Mouse (Mus musculus): ENCODE data around the gene Pex3. TPM values are rescaled to one million over a fixed set of nuclear protein-coding genes. Genes with fewer than 3 reads are reported as not detected.

The Pex3 gene
- polyA plus RNA-seq, 1 experiment from 2014 or later = 27.0 TPM

DNA sequence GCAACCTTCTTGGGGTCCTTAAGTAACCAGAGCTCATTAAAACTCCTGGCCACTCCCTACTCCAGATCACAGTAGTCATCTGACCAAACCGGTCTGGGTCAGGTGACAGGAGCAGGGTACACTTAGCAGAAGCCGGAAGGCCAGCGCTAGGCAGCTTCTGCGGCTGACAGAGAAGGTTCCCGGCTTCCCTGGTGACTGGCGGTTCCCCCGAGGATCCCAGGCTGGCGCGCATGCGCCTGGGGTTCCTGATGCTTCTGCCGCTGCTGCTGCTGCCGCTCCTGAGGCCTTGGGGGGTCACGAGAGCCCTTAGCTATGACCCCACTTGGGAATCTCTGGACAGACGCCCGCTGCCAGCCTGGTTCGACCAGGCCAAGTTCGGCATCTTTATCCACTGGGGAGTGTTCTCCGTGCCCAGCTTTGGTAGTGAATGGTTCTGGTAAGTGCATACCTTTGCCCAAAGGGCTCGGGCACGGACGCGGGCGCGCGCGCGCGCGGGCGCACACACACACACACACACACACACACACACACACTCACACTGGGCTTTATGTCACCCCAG is 51.9 kb downstream of the Pex3 start:
- peak overlapping the region; percentile 54 for H3K4me3 ChIP-seq (ENCODE audit: low read depth, low read length)
- H3K9me3 ChIP-seq (ENCODE audit: control insufficient read depth, low read length) = no peaks in the 10 kb centered on the region
- H3K9ac ChIP-seq (ENCODE audit: low read length) = peak overlapping the region; percentile 69
- H3K4me2 ChIP-seq = peak overlapping the region; percentile 86
- no peaks in the 10 kb centered on the region for H3K36me3 ChIP-seq (ENCODE audit: control insufficient read depth, insufficient read depth, low read length)
- 0% methylated on average over 20 of the region's 30 CpGs for WGBS
- DNase-seq (ENCODE audit: low spot score, missing footprints) = peak; percentile 99
- no peak overlapping the region for H3K27ac ChIP-seq (ENCODE audit: low read depth, low read length)
- peak; percentile 94 for ATAC-seq (ENCODE audit: low FRiP score)
- H3K27me3 ChIP-seq (ENCODE audit: control insufficient read depth, insufficient read depth, low read length) = no peaks in the 10 kb centered on the region
- 0 out of 2 replicates have a peak, but pooled peaks cover 5% of the 10 kb centered on the region for H3K4me1 ChIP-seq (ENCODE audit: control insufficient read depth, insufficient read depth, low read length)

DNA sequence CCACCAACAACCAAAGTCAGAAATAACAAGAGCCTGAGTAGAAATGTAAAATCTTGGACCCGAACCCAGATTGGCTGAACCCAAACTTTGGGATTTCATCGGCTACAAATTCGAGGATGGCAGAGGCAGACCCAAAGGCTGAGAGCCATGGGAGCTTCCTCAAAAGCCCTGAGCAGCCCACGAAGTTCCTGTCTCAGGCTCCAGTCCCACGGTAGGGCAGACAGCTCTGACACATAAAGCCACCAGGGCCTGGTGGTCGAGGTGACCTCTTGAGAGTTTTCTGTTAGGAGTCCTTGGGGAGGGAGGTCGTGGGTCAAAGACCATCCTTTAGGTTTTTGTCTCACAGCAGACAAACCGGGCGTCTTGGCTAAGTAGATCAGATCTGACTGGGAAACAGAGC is 52.5 kb downstream of the Pex3 start:
- H3K27me3 ChIP-seq (ENCODE audit: control insufficient read depth, insufficient read depth, low read length) = no peaks in the 10 kb centered on the region
- no peak overlapping the region; the same call in 1 of the 2 replicates for H3K4me3 ChIP-seq (ENCODE audit: low read depth, low read length)
- WGBS = 43% methylated on average over 9 of the region's 9 CpGs
- H3K27ac ChIP-seq (ENCODE audit: low read depth, low read length) = no peak overlapping the region
- no peaks in the 10 kb centered on the region for H3K9me3 ChIP-seq (ENCODE audit: control insufficient read depth, low read length)
- 0 out of 2 replicates have a peak, but pooled peaks cover 5% of the 10 kb centered on the region for H3K4me1 ChIP-seq (ENCODE audit: control insufficient read depth, insufficient read depth, low read length)
- peak overlapping the region; percentile 86 for H3K4me2 ChIP-seq
- DNase-seq (ENCODE audit: low spot score, missing footprints) (peak; percentile 84), ATAC-seq (ENCODE audit: low FRiP score) (peak; percentile 16)
- H3K9ac ChIP-seq (ENCODE audit: low read length) = peak overlapping the region; percentile 69; the same call in 1 of the 2 replicates
- no peaks in the 10 kb centered on the region for H3K36me3 ChIP-seq (ENCODE audit: control insufficient read depth, insufficient read depth, low read length)

GRCm38 (mm10) chr10:13499331-13499730 is 53.6 kb downstream of the Pex3 start, which contains the start of gene Fuca2:
Fuca2 (plus strand) TSS chr10:13499540.
- H3K27ac ChIP-seq (ENCODE audit: low read depth, low read length) = no peak within 1 kb of the TSS
- H3K27me3 ChIP-seq (ENCODE audit: control insufficient read depth, insufficient read depth, low read length) = no peaks in the 10 kb centered on the region
- H3K9me3 ChIP-seq (ENCODE audit: control insufficient read depth, low read length) = no peaks in the 10 kb centered on the region
- H3K4me2 ChIP-seq = no peak within 1 kb of the TSS
- H3K4me1 ChIP-seq (ENCODE audit: control insufficient read depth, insufficient read depth, low read length) = 0 out of 2 replicates have a peak, but pooled peaks cover 5% of the 10 kb centered on the region
- no peak for ATAC-seq (ENCODE audit: low FRiP score)
- H3K36me3 ChIP-seq (ENCODE audit: control insufficient read depth, insufficient read depth, low read length) = no peaks in the 10 kb centered on the region
- H3K9ac ChIP-seq (ENCODE audit: low read length) = no peak within 1 kb of the TSS
- WGBS = 80% methylated on average over 2 of the region's 2 CpGs
- DNase-seq (ENCODE audit: low spot score, missing footprints) = no peak
- no peak within 1 kb of the TSS for H3K4me3 ChIP-seq (ENCODE audit: low read depth, low read length)

DNA sequence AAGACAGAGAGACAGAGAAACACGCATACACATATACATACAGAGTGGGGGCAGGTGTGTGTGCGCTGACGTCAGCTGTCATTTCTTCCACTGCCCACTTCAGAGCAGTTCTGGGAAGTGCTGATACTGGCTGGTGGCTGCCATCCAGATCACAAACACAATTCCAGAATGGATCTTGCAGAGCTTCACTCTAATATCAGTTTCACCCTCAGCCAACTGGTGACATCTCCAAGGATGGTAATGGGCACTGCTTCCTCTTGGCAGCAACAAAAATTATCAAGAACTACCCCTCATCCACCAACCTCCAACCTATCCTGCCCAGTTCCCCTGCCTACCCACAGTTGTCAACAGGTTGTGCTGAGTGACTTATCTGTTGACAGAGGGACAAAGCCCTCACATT is 56.6 kb downstream of the Pex3 start:
- Histone ChIP-seq H3K9me3 (ENCODE audit: control insufficient read depth, low read length) (no peaks in the 10 kb centered on the region), H3K4me3 (ENCODE audit: low read depth, low read length) (no peak overlapping the region), H3K9ac (ENCODE audit: low read length) (no peak overlapping the region), H3K27me3 (ENCODE audit: control insufficient read depth, insufficient read depth, low read length) (no peaks in the 10 kb centered on the region), H3K4me2 (no peak overlapping the region), H3K36me3 (ENCODE audit: control insufficient read depth, insufficient read depth, low read length) (no peaks in the 10 kb centered on the region), H3K4me1 (ENCODE audit: control insufficient read depth, insufficient read depth, low read length) (0 out of 2 replicates have a peak, but pooled peaks cover 5% of the 10 kb centered on the region), H3K27ac (ENCODE audit: low read depth, low read length) (no peak overlapping the region)
- WGBS = 92% methylated on average over 3 of the region's 3 CpGs
- DNase-seq (ENCODE audit: low spot score, missing footprints) = no peak
- ATAC-seq (ENCODE audit: low FRiP score) = no peak

- no peak for ATAC-seq (ENCODE audit: low FRiP score)
- no peaks in the 10 kb centered on the region for H3K27me3 ChIP-seq (ENCODE audit: control insufficient read depth, insufficient read depth, low read length)
- no peaks in the 10 kb centered on the region for H3K36me3 ChIP-seq (ENCODE audit: control insufficient read depth, insufficient read depth, low read length)
- no peak overlapping the region for H3K27ac ChIP-seq (ENCODE audit: low read depth, low read length)
- H3K4me1 ChIP-seq (ENCODE audit: control insufficient read depth, insufficient read depth, low read length) = no peaks in the 10 kb centered on the region
- no peaks in the 10 kb centered on the region for H3K9me3 ChIP-seq (ENCODE audit: control insufficient read depth, low read length)
- 88% methylated on average over 9 of the region's 9 CpGs for WGBS
- no peak overlapping the region for H3K4me3 ChIP-seq (ENCODE audit: low read depth, low read length)
- DNase-seq (ENCODE audit: low spot score, missing footprints) = no peak
- H3K4me2 ChIP-seq = no peak overlapping the region
- H3K9ac ChIP-seq (ENCODE audit: low read length) = no peak overlapping the region
Observed at GRCm38 (mm10) chr10:13493978-13494686, 58.8 kb downstream of the Pex3 start.

DNA sequence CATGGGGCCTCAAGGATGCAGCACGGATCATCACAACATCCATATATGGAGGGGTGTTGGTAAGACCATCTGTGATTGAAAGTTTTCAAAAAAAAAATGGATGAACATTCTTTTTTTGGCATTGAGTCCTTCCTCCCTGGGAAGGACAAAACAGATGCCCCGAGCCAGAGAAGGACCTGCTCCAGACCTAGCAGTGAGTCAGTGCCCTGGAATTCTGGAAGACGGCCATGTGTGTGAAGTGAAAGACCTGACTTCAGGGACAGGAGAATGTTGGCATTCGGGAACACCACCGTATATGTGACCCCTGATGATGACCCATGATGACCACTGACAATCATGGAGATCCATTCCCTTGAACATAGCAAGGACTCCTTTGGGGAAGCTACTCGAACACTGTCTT is 63.3 kb downstream of the Pex3 start:
- H3K4me2 ChIP-seq = no peak overlapping the region

GRCm38 (mm10) chr10:13485958-13486357 is 67.0 kb downstream of the Pex3 start:
- no peak overlapping the region for H3K4me2 ChIP-seq
- H3K27ac ChIP-seq (ENCODE audit: low read depth, low read length) = no peak overlapping the region
- H3K9me3 ChIP-seq (ENCODE audit: control insufficient read depth, low read length) = no peaks in the 10 kb centered on the region
- no peaks in the 10 kb centered on the region for H3K27me3 ChIP-seq (ENCODE audit: control insufficient read depth, insufficient read depth, low read length)
- WGBS = 74% methylated on average over 4 of the region's 4 CpGs
- DNase-seq (ENCODE audit: low spot score, missing footprints) (no peak), ATAC-seq (ENCODE audit: low FRiP score) (no peak)
- H3K4me1 ChIP-seq (ENCODE audit: control insufficient read depth, insufficient read depth, low read length) = no peaks in the 10 kb centered on the region
- no peak overlapping the region for H3K4me3 ChIP-seq (ENCODE audit: low read depth, low read length)
- H3K36me3 ChIP-seq (ENCODE audit: control insufficient read depth, insufficient read depth, low read length) = no peaks in the 10 kb centered on the region
- no peak overlapping the region for H3K9ac ChIP-seq (ENCODE audit: low read length)

More for the DNA sequence above, 63.3 kb downstream of the Pex3 start:
- Histone ChIP-seq H3K4me1 (ENCODE audit: control insufficient read depth, insufficient read depth, low read length) (no peaks in the 10 kb centered on the region), H3K27me3 (ENCODE audit: control insufficient read depth, insufficient read depth, low read length) (no peaks in the 10 kb centered on the region), H3K27ac (ENCODE audit: low read depth, low read length) (no peak overlapping the region), H3K36me3 (ENCODE audit: control insufficient read depth, insufficient read depth, low read length) (no peaks in the 10 kb centered on the region), H3K4me3 (ENCODE audit: low read depth, low read length) (no peak overlapping the region), H3K9ac (ENCODE audit: low read length) (no peak overlapping the region), H3K9me3 (ENCODE audit: control insufficient read depth, low read length) (no peaks in the 10 kb centered on the region)
- ATAC-seq (ENCODE audit: low FRiP score) (no peak), DNase-seq (ENCODE audit: low spot score, missing footprints) (no peak)
- WGBS = 89% methylated on average over 6 of the region's 6 CpGs

DNA sequence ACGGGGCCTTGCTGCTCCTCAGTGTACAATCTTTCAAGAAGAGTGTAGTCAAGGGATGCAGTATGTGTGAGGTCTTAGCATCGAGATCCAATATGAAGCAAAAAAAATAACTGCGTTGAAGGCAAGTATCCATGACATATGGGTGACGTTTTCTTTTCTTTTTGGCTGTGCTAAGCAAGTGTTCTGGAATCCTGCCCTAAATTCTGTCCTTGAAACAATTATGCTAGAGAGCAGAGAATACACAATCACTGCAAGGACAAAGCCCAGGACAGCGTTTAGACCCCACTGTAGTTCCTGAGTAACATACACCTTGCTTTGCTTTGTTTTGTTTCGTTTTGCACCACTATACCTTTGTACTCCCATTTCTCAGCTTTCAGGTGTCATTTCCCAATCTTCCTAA is 73.6 kb downstream of the Pex3 start:
- Histone ChIP-seq H3K4me3 (ENCODE audit: low read depth, low read length) (no peak overlapping the region), H3K4me2 (no peak overlapping the region), H3K9me3 (ENCODE audit: control insufficient read depth, low read length) (no peaks in the 10 kb centered on the region), H3K36me3 (ENCODE audit: control insufficient read depth, insufficient read depth, low read length) (no peaks in the 10 kb centered on the region), H3K4me1 (ENCODE audit: control insufficient read depth, insufficient read depth, low read length) (peaks cover 3% of the 10 kb centered on the region; the same call in 1 of the 2 replicates), H3K9ac (ENCODE audit: low read length) (no peak overlapping the region), H3K27ac (ENCODE audit: low read depth, low read length) (no peak overlapping the region), H3K27me3 (ENCODE audit: control insufficient read depth, insufficient read depth, low read length) (peaks cover 3% of the 10 kb centered on the region; the same call in 1 of the 2 replicates)
- DNase-seq (ENCODE audit: low spot score, missing footprints) (no peak), ATAC-seq (ENCODE audit: low FRiP score) (no peak)
- 83% methylated on average over 6 of the region's 6 CpGs for WGBS

DNA sequence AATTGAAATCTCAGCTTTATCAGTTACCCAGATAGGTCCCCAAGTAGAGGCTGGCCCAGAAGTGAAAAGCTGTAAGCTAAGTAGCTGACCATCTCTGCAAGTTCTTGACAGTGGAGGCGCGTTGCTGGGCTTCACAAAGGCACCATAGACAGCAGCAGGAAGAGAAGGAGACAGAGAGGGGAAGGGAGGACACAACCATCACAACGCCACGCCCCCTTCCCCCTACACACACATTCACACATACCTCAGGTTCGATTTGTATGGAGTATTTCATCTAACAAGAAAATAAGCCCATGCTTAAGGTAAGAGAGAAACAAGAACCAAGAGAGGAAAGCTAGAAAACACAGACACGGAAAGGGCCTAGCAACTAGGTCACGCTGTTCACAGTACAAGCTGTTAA is 77.8 kb downstream of the Pex3 start:
- peaks cover 10% of the 10 kb centered on the region for H3K4me1 ChIP-seq (ENCODE audit: control insufficient read depth, insufficient read depth, low read length)
- ATAC-seq (ENCODE audit: low FRiP score) (no peak), DNase-seq (ENCODE audit: low spot score, missing footprints) (no peak)
- no peak overlapping the region for H3K27ac ChIP-seq (ENCODE audit: low read depth, low read length)
- H3K4me2 ChIP-seq = no peak overlapping the region
- H3K36me3 ChIP-seq (ENCODE audit: control insufficient read depth, insufficient read depth, low read length) = no peaks in the 10 kb centered on the region
- no peak overlapping the region for H3K4me3 ChIP-seq (ENCODE audit: low read depth, low read length)
- peaks cover 13% of the 10 kb centered on the region; the same call in 1 of the 2 replicates for H3K27me3 ChIP-seq (ENCODE audit: control insufficient read depth, insufficient read depth, low read length)
- no peaks in the 10 kb centered on the region for H3K9me3 ChIP-seq (ENCODE audit: control insufficient read depth, low read length)
- whole genome bisulfite sequencing = 44% methylated on average over 7 of the region's 7 CpGs
- H3K9ac ChIP-seq (ENCODE audit: low read length) = no peak overlapping the region
